Mouse (Mus musculus) cerebellum, adult 2 months (tissue): Measurements from ENCODE around the gene Erc2. TPM values are rescaled to one million over a fixed set of nuclear protein-coding genes. Genes with fewer than 3 reads are reported as not detected.

ENCODE experiments used
- DNase-seq, 2 experiments: peaks; one replicate each; pipeline ENCODE4 v3.0.0; 2021
- H3K27ac ChIP-seq: fragments of 200-500 bp; 2 replicates; pipeline ENCODE4 v1.5.1; 2012; ENCODE audit warnings: low read length, control low read depth, inconsistent platforms; ENCODE audit not compliant: insufficient read depth
- H3K27me3 ChIP-seq: fragments of 200-500 bp; 2 replicates; pipeline ENCODE4 v1.6.1; 2012; ENCODE audit warnings: inconsistent platforms, mild to moderate bottlenecking, low read length, moderate library complexity; ENCODE audit not compliant: control insufficient read depth, insufficient read depth
- H3K4me1 ChIP-seq: fragments of 200-500 bp; 2 replicates; pipeline ENCODE4 v1.6.1; 2011; ENCODE audit warnings: low read length; ENCODE audit not compliant: control insufficient read depth, insufficient read depth
- H3K4me3 ChIP-seq: fragments of 200-500 bp; replicated peaks from 2 replicates; pipeline ENCODE3; 2011; ENCODE audit warnings: mild to moderate bottlenecking, low read depth, low read length, control low read depth; ENCODE audit not compliant: insufficient read depth
- CTCF ChIP-seq: fragments of 200-500 bp; IDR thresholded peaks from 2 replicates; pipeline ENCODE4 v1.5.1; 2011; ENCODE audit warnings: low read depth, mild to moderate bottlenecking, control low read depth, low read length, moderate library complexity, borderline replicate concordance; ENCODE audit not compliant: insufficient read depth
- POLR2A ChIP-seq: fragments of 200-500 bp; IDR thresholded peaks from 2 replicates; pipeline ENCODE4 v1.6.1; 2011; ENCODE audit warnings: low read length, control low read depth, borderline replicate concordance; ENCODE audit not compliant: insufficient read depth
- WGBS: fragments of 180-500 bp; shearing (Covaris S2); methylation state at CpG from one replicate; pipeline ENCODE4 v1.1.7; 2018; 5-methylcytosine and 5-hydroxymethylcytosine counted together
- polyA plus RNA-seq: library from polyadenylated mRNA; depleted of rRNA; stranded (reverse); fragments of >200 nt; gene quantifications from 2 replicates; pipeline ENCODE4 v1.2.3, GENCODE M21; 2012

Gene Erc2
- polyA plus RNA-seq, 1 experiment: 15.1 TPM

GRCm38 (mm10) chr14:28238336-28239048 is 616.3 kb downstream of the Erc2 start:
- Histone ChIP-seq H3K4me3 (no peak overlapping the region), H3K4me1 (no peaks in the 10 kb centered on the region), H3K27ac (no peak overlapping the region), H3K27me3 (no peaks in the 10 kb centered on the region)
- TF ChIP-seq CTCF (no peak), POLR2A (no peak)
- 96% methylated on average over 9 of the region's 9 CpGs for WGBS
- no peak for DNase-seq

- Histone ChIP-seq H3K4me1 (no peaks in the 10 kb centered on the region), H3K4me3 (no peak overlapping the region), H3K27me3 (no peaks in the 10 kb centered on the region), H3K27ac (no peak overlapping the region)
- TF ChIP-seq POLR2A (no peak), CTCF (no peak)
- DNase-seq: no peak
- 66% methylated on average over 3 of the region's 3 CpGs for WGBS
These were observed 617.9 kb downstream of the Erc2 start for GRCm38 (mm10) chr14:28240111-28240510.

GRCm38 (mm10) chr14:28242743-28243142 is 620.5 kb downstream of the Erc2 start:
- DNase-seq: no peak
- no peaks in the 10 kb centered on the region for H3K4me1 ChIP-seq
- no peaks in the 10 kb centered on the region for H3K27me3 ChIP-seq
- WGBS: 67% methylated on average over 3 of the region's 3 CpGs
- no peak overlapping the region for H3K27ac ChIP-seq
- H3K4me3 ChIP-seq: no peak overlapping the region
- TF ChIP-seq CTCF (no peak), POLR2A (no peak)

GRCm38 (mm10) chr14:28243474-28243873 is 621.2 kb downstream of the Erc2 start:
- Histone ChIP-seq H3K27me3 (no peaks in the 10 kb centered on the region), H3K4me1 (no peaks in the 10 kb centered on the region), H3K4me3 (no peak overlapping the region), H3K27ac (no peak overlapping the region)
- no peak for DNase-seq
- 44% methylated on average over 4 of the region's 4 CpGs for WGBS
- TF ChIP-seq CTCF (no peak), POLR2A (no peak)

GRCm38 (mm10) chr14:28262706-28263105 is 640.5 kb downstream of the Erc2 start:
- no peak for DNase-seq
- Histone ChIP-seq H3K27me3 (no peaks in the 10 kb centered on the region), H3K4me1 (no peaks in the 10 kb centered on the region), H3K27ac (no peak overlapping the region), H3K4me3 (no peak overlapping the region)
- 74% methylated on average over 4 of the region's 4 CpGs for WGBS
- no peak for TF ChIP-seq POLR2A
- TF ChIP-seq CTCF: no peak

- no peak for DNase-seq
- no peaks in the 10 kb centered on the region for H3K27me3 ChIP-seq
- H3K27ac ChIP-seq: no peak overlapping the region
- TF ChIP-seq POLR2A (no peak), CTCF (no peak)
- WGBS: 52% methylated on average over 2 of the region's 2 CpGs
- H3K4me3 ChIP-seq: no peak overlapping the region
- no peaks in the 10 kb centered on the region for H3K4me1 ChIP-seq
These were observed 645.1 kb downstream of the Erc2 start for GRCm38 (mm10) chr14:28267367-28267766.

GRCm38 (mm10) chr14:28271846-28272245 is 649.6 kb downstream of the Erc2 start:
- H3K27ac ChIP-seq: no peak overlapping the region
- no peak for DNase-seq
- H3K27me3 ChIP-seq: no peaks in the 10 kb centered on the region
- 88% methylated on average over 8 of the region's 8 CpGs for WGBS
- no peaks in the 10 kb centered on the region for H3K4me1 ChIP-seq
- H3K4me3 ChIP-seq: no peak overlapping the region
- no peak for TF ChIP-seq POLR2A
- TF ChIP-seq CTCF: no peak

GRCm38 (mm10) chr14:28273669-28274068 is 651.4 kb downstream of the Erc2 start:
- no peak for TF ChIP-seq POLR2A
- no peak for TF ChIP-seq CTCF
- H3K27me3 ChIP-seq: no peaks in the 10 kb centered on the region
- no peak for DNase-seq
- H3K27ac ChIP-seq: no peak overlapping the region
- 84% methylated on average over 1 of the region's 1 CpGs for WGBS
- H3K4me1 ChIP-seq: no peaks in the 10 kb centered on the region
- H3K4me3 ChIP-seq: no peak overlapping the region
